Comparison of ENCODE assay signal across 15 mouse cellular contexts in the genomic region with DNA sequence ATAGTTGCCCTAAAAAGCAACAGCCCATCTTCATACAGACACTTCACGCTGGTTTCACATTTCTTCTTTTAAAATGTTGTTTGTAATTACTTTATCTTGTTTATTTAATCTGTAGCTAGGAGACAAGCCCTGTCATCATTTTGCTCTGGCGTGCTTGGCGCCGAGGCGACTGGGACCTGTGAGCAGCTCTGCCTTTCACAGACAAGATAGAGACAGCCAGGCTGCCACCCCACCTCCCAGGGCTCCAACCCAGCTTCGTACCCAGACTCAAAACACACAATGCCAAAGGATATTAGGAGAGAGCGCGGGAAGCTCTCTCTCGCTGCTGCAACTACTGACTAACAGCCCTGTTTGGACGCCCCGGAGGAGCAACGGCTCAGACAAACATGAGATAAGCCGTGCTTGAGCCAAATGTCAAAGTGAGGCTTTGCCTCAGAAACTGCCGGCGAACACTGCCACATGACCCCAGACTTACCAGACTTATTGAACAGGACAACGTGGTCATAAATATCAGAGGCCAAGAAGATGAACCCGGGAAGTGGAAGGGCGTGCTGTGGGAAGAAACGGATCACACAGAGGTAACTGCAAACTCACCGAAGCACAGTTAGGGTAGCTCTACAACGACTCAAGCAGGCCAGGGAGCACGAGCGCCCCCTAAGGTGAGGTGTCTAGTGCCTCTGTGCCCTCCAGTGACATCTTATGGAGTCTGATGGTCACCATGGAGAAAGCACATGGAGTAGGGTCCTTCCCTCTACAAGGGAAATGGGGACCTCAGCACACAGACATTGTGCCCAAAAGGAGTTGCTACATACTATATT. TPM values are rescaled to one million over a fixed set of nuclear protein-coding genes. Genes with fewer than 3 reads are reported as not detected.
DNase-seq lines count a peak whose midpoint lies in the region; ATAC-seq and TF ChIP-seq lines count a peak whose summit lies in the region.
"Had no signal": no experiment of that assay in that cellular context is flagged by ENCODE, and none has a peak within 500 bp of the region (broad histone marks: within the 10 kb centered on the region; RNA-seq: fewer than 3 reads in every experiment).

No protein-coding gene starts in this region.

- peak; percentile 74 for TF ChIP-seq CTCF in liver, embryonic 14.5 days (IDR thresholded peaks at IDR 0.05; ENCODE audit: low read depth)
- no peak for TF ChIP-seq CTCF in midbrain, postnatal 0 days (IDR thresholded peaks at IDR 0.05)

- H3K27ac ChIP-seq in liver, embryonic 12.5 days, result no peak overlapping the region
- H3K27ac ChIP-seq in liver, embryonic 14.5 days, result no peak overlapping the region
- no peak overlapping the region for H3K27ac ChIP-seq in midbrain, postnatal 0 days (ENCODE audit: low read depth, low read length)
- H3K27ac ChIP-seq: liver, embryonic 13.5 days; midbrain, embryonic 12.5 days had no signal

- H3K4me3 ChIP-seq in liver, embryonic 12.5 days, result no peak overlapping the region
- H3K4me3 ChIP-seq in liver, embryonic 14.5 days (ENCODE audit: insufficient read depth in 1 of 2, low read depth in 2 of 2, low read length in 2 of 2), result no peak overlapping the region
- H3K4me3 ChIP-seq in midbrain, postnatal 0 days (ENCODE audit: low read depth, low read length), result no peak overlapping the region
- H3K4me3 ChIP-seq: liver, embryonic 13.5 days; midbrain, embryonic 12.5 days had no signal

- H3K36me3 ChIP-seq in liver, embryonic 12.5 days, result peaks cover 81% of the 10 kb centered on the region
- H3K36me3 ChIP-seq in liver, embryonic 14.5 days (replicated peaks; ENCODE audit: control insufficient read depth, insufficient read depth, low read depth), result peaks cover 36% of the 10 kb centered on the region
- peaks cover 60% of the 10 kb centered on the region for H3K36me3 ChIP-seq in midbrain, postnatal 0 days (ENCODE audit: insufficient read depth, low read length)

- H3K4me1 ChIP-seq in liver, embryonic 12.5 days, result peaks cover 43% of the 10 kb centered on the region
- peaks cover 29 to 36% of the 10 kb centered on the region in 2 experiments for H3K4me1 ChIP-seq in liver, embryonic 14.5 days (replicated peaks; ENCODE audit: control insufficient read depth in 2 of 2, insufficient read depth in 2 of 2, low read length in 1 of 2)
- H3K4me1 ChIP-seq in midbrain, postnatal 0 days (ENCODE audit: insufficient read depth, low read length), result no peaks in the 10 kb centered on the region

- no peak for ATAC-seq in liver, embryonic 12.5 days
- no peak for ATAC-seq in liver, embryonic 14.5 days (ENCODE audit: insufficient read depth)
- no peak for ATAC-seq in midbrain, postnatal 0 days (ENCODE audit: low FRiP score)

- peak; percentile 23 for DNase-seq in adrenal gland, postnatal 10 days
- DNase-seq in adrenal gland, postnatal 4 days (ENCODE audit: low spot score in 2 of 2), result no peak
- DNase-seq in liver, result peak; percentile 57
- DNase-seq in liver, embryonic 14.5 days (ENCODE audit: low read depth in 3 of 3, low spot score in 3 of 3), result no peak
- DNase-seq in lung, postnatal 4 days, result peak; percentile 24 to 68
- no peak for DNase-seq in embryo, embryonic 10.5 days (ENCODE audit: low spot score)
- no peak for DNase-seq in midbrain, postnatal 0 days (ENCODE audit: low spot score)
- DNase-seq: cerebellum, adult 11 months; gastrocnemius, postnatal 14 days; kidney, adult 18-20 months; liver, embryonic 13.5 days; spleen, adult 18-20 months had no signal

- H3K9me3 ChIP-seq in liver, embryonic 12.5 days (replicated peaks), result no peaks in the 10 kb centered on the region
- H3K9me3 ChIP-seq in liver, embryonic 14.5 days (ENCODE audit: control insufficient read depth, low read length), result no peaks in the 10 kb centered on the region
- H3K9me3 ChIP-seq in midbrain, postnatal 0 days (ENCODE audit: low read length), result no peaks in the 10 kb centered on the region
- H3K9me3 ChIP-seq: G1E; liver, embryonic 13.5 days; midbrain, embryonic 12.5 days had no signal

- no peak overlapping the region for H3K9ac ChIP-seq in liver, embryonic 12.5 days
- no peak overlapping the region for H3K9ac ChIP-seq in liver, embryonic 14.5 days (replicated peaks)
- no peak overlapping the region for H3K9ac ChIP-seq in midbrain, postnatal 0 days (replicated peaks; ENCODE audit: low read length, poor library complexity, severe bottlenecking)
- H3K9ac ChIP-seq: liver, embryonic 13.5 days; midbrain, embryonic 12.5 days had no signal

- no peak overlapping the region for H3K4me2 ChIP-seq in liver, embryonic 12.5 days
- H3K4me2 ChIP-seq in liver, embryonic 14.5 days (ENCODE audit: low read depth), result no peak overlapping the region
- H3K4me2 ChIP-seq in midbrain, postnatal 0 days (ENCODE audit: low read depth, low read length, poor library complexity, severe bottlenecking), result no peak overlapping the region
- H3K4me2 ChIP-seq: liver, embryonic 13.5 days; midbrain, embryonic 12.5 days had no signal

- no peaks in the 10 kb centered on the region for H3K27me3 ChIP-seq in liver, embryonic 12.5 days (replicated peaks)
- no peaks in the 10 kb centered on the region for H3K27me3 ChIP-seq in liver, embryonic 14.5 days (ENCODE audit: control insufficient read depth, insufficient read depth, low read length)
- H3K27me3 ChIP-seq in midbrain, postnatal 0 days (ENCODE audit: insufficient read depth, low read length), result no peaks in the 10 kb centered on the region
- H3K27me3 ChIP-seq: liver, embryonic 13.5 days; midbrain, embryonic 12.5 days had no signal

- no peak for TF ChIP-seq EP300 in liver, embryonic 14.5 days (IDR thresholded peaks at IDR 0.05; ENCODE audit: low read depth)

- 67% methylated on average over 23 of the region's 23 CpGs for WGBS in liver, embryonic 12.5 days (ENCODE audit: insufficient replicate concordance)
- 64% methylated on average over 23 of the region's 23 CpGs for WGBS in liver, embryonic 14.5 days (ENCODE audit: insufficient replicate concordance)
- 88% methylated on average over 23 of the region's 23 CpGs for WGBS in midbrain, postnatal 0 days

RNA-seq across cellular contexts. Expression of a gene that starts 16.7 kb away (rescaled TPM):
- 10 to 100 TPM; 22.9 to 26.1 TPM for total RNA-seq in adrenal gland, postnatal 10 days (2021)
- total RNA-seq in adrenal gland, postnatal 4 days (2021), result 10 to 100 TPM; 26.9 to 35.9 TPM
- 26.6 and 27.4 TPM in 2 replicates for polyA plus RNA-seq in liver, embryonic 12.5 days (2016; fragmentation: Nextera tagmentation; extraction: Ambion mirVana)
- 7.8 and 8.4 TPM in 2 replicates for polyA plus RNA-seq in liver, embryonic 14.5 days (2012; rRNA removed)
- polyA plus RNA-seq in liver, embryonic 14.5 days (2014; fragmentation: Nextera tagmentation; extraction: Ambion mirVana), result 17.0 and 20.6 TPM in 2 replicates
- 24.5 and 30.8 TPM in 2 replicates for total RNA-seq in midbrain, postnatal 0 days (2014; rRNA removed)
- 30.6 and 36.5 TPM in 2 replicates for polyA plus RNA-seq in midbrain, postnatal 0 days (2015; fragmentation: Nextera tagmentation; extraction: Ambion mirVana)

Comparison
In these comparisons a context has a peak if more than half of its experiments do, and no peak if none do; other contexts are left out.
1. DNase-seq: peak in adrenal gland, postnatal 10 days (single experiment), liver (single experiment) and lung, postnatal 4 days (2 of 2); none in adrenal gland, postnatal 4 days (0 of 2), liver, embryonic 14.5 days (0 of 3), embryo, embryonic 10.5 days (single experiment) and midbrain, postnatal 0 days (single experiment).